Mouse (Mus musculus): ENCODE data around the gene Trpm8. TPM values are rescaled to one million over a fixed set of nuclear protein-coding genes. Genes with fewer than 3 reads are reported as not detected.

Gene Trpm8
- polyA plus RNA-seq, 1 experiment from 2014 or later: not detected

- H3K9ac ChIP-seq: no peak overlapping the region
- H3K4me1 ChIP-seq: no peaks in the 10 kb centered on the region
- no peak overlapping the region for H3K4me3 ChIP-seq
- H3K4me2 ChIP-seq (replicated peaks): no peak overlapping the region
- no peak overlapping the region for H3K27ac ChIP-seq
- ATAC-seq (ENCODE audit: insufficient number of reproducible peaks, insufficient read depth, low FRiP score, low TSS enrichment): no peak
- 0 out of 2 replicates have a peak, but pooled peaks cover 11% of the 10 kb centered on the region for H3K9me3 ChIP-seq
- no peaks in the 10 kb centered on the region for H3K27me3 ChIP-seq
- H3K36me3 ChIP-seq: peaks cover 87% of the 10 kb centered on the region
- WGBS: 88% methylated on average over 12 of the region's 12 CpGs
Measured at GRCm38 (mm10) chr1:88269539-88270309, 7.7 kb upstream of the Trpm8 start.

GRCm38 (mm10) chr1:88272851-88273250, 4.6 kb upstream of the Trpm8 start:
- H3K4me1 ChIP-seq: peaks cover 13% of the 10 kb centered on the region
- no peak overlapping the region for H3K9ac ChIP-seq
- peaks cover 67% of the 10 kb centered on the region for H3K36me3 ChIP-seq
- ATAC-seq (ENCODE audit: insufficient number of reproducible peaks, insufficient read depth, low FRiP score, low TSS enrichment): no peak
- no peaks in the 10 kb centered on the region for H3K27me3 ChIP-seq
- no peak overlapping the region for H3K4me3 ChIP-seq
- WGBS: 61% methylated on average over 4 of the region's 4 CpGs
- H3K4me2 ChIP-seq (replicated peaks): no peak overlapping the region
- no peaks in the 10 kb centered on the region for H3K9me3 ChIP-seq
- no peak overlapping the region for H3K27ac ChIP-seq

GRCm38 (mm10) chr1:88273326-88273725, 4.1 kb upstream of the Trpm8 start:
- Histone ChIP-seq H3K36me3 (peaks cover 62% of the 10 kb centered on the region), H3K4me1 (peaks cover 13% of the 10 kb centered on the region), H3K27ac (no peak overlapping the region), H3K9ac (no peak overlapping the region), H3K4me2 (replicated peaks) (no peak overlapping the region), H3K4me3 (no peak overlapping the region), H3K9me3 (no peaks in the 10 kb centered on the region), H3K27me3 (no peaks in the 10 kb centered on the region)
- no peak for ATAC-seq (ENCODE audit: insufficient number of reproducible peaks, insufficient read depth, low FRiP score, low TSS enrichment)
- WGBS: 94% methylated on average over 3 of the region's 3 CpGs

GRCm38 (mm10) chr1:88273832-88274231, 3.6 kb upstream of the Trpm8 start:
- Histone ChIP-seq H3K9ac (no peak overlapping the region), H3K4me1 (peaks cover 13% of the 10 kb centered on the region), H3K9me3 (no peaks in the 10 kb centered on the region), H3K27me3 (no peaks in the 10 kb centered on the region), H3K4me2 (replicated peaks) (no peak overlapping the region), H3K4me3 (no peak overlapping the region), H3K36me3 (peaks cover 57% of the 10 kb centered on the region), H3K27ac (no peak overlapping the region)
- no peak for ATAC-seq (ENCODE audit: insufficient number of reproducible peaks, insufficient read depth, low FRiP score, low TSS enrichment)
- WGBS: 84% methylated on average over 4 of the region's 4 CpGs

- Histone ChIP-seq H3K4me1 (peaks cover 13% of the 10 kb centered on the region), H3K9me3 (no peaks in the 10 kb centered on the region), H3K4me2 (replicated peaks) (no peak overlapping the region), H3K27me3 (no peaks in the 10 kb centered on the region), H3K27ac (no peak overlapping the region), H3K4me3 (no peak overlapping the region), H3K36me3 (peaks cover 50% of the 10 kb centered on the region), H3K9ac (no peak overlapping the region)
- no peak for ATAC-seq (ENCODE audit: insufficient number of reproducible peaks, insufficient read depth, low FRiP score, low TSS enrichment)
- 72% methylated on average over 11 of the region's 11 CpGs for WGBS
Measured at GRCm38 (mm10) chr1:88274371-88275077, 2.9 kb upstream of the Trpm8 start.

- Histone ChIP-seq H3K27me3 (no peaks in the 10 kb centered on the region), H3K4me3 (no peak overlapping the region)
- no peak for ATAC-seq (ENCODE audit: insufficient number of reproducible peaks, insufficient read depth, low FRiP score, low TSS enrichment)
Measured at GRCm38 (mm10) chr1:88275078-88275680, 2.3 kb upstream of the Trpm8 start.

GRCm38 (mm10) chr1:88275698-88276523, 1.6 kb upstream of the Trpm8 start:
- WGBS: 65% methylated on average over 13 of the region's 13 CpGs
- Histone ChIP-seq H3K9ac (peak overlapping the region; percentile 74), H3K9me3 (no peaks in the 10 kb centered on the region), H3K4me3 (peak overlapping the region; percentile 58), H3K4me1 (peaks cover 13% of the 10 kb centered on the region), H3K36me3 (peaks cover 44% of the 10 kb centered on the region), H3K27me3 (no peaks in the 10 kb centered on the region), H3K27ac (no peak overlapping the region), H3K4me2 (replicated peaks) (peak overlapping the region; percentile 62)
- no peak for ATAC-seq (ENCODE audit: insufficient number of reproducible peaks, insufficient read depth, low FRiP score, low TSS enrichment)

More at GRCm38 (mm10) chr1:88275078-88275680, 2.3 kb upstream of the Trpm8 start:
- 67% methylated on average over 13 of the region's 13 CpGs for WGBS
- Histone ChIP-seq H3K36me3 (peaks cover 44% of the 10 kb centered on the region), H3K9me3 (no peaks in the 10 kb centered on the region), H3K4me1 (peaks cover 13% of the 10 kb centered on the region), H3K4me2 (replicated peaks) (peak overlapping the region; percentile 62; the same call in 1 of the 2 replicates), H3K9ac (peak overlapping the region; percentile 74; the same call in 1 of the 2 replicates), H3K27ac (no peak overlapping the region)

GRCm38 (mm10) chr1:88276524-88277097, 850 bp upstream of the Trpm8 start:
- H3K4me3 ChIP-seq: peak overlapping the region; percentile 58
- peaks cover 40% of the 10 kb centered on the region for H3K36me3 ChIP-seq
- H3K27ac ChIP-seq: peak overlapping the region; percentile 82
- no peaks in the 10 kb centered on the region for H3K27me3 ChIP-seq
- peak; percentile 23 for ATAC-seq (ENCODE audit: insufficient number of reproducible peaks, insufficient read depth, low FRiP score, low TSS enrichment)
- peaks cover 13% of the 10 kb centered on the region for H3K4me1 ChIP-seq
- 30% methylated on average over 10 of the region's 10 CpGs for WGBS
- H3K9me3 ChIP-seq: no peaks in the 10 kb centered on the region; the same call in 1 of the 2 replicates
- peak overlapping the region; percentile 62 for H3K4me2 ChIP-seq (replicated peaks)
- peak overlapping the region; percentile 74 for H3K9ac ChIP-seq

- ATAC-seq (ENCODE audit: insufficient number of reproducible peaks, insufficient read depth, low FRiP score, low TSS enrichment): 0 out of 2 replicates have a peak, but pooled peaks have one; percentile 0
- peaks cover 13% of the 10 kb centered on the region for H3K4me1 ChIP-seq
- H3K9me3 ChIP-seq: peaks cover 8% of the 10 kb centered on the region; the same call in 1 of the 2 replicates
- H3K27me3 ChIP-seq: no peaks in the 10 kb centered on the region
- peak overlapping the region; percentile 62 for H3K4me2 ChIP-seq (replicated peaks)
- H3K4me3 ChIP-seq: peak overlapping the region; percentile 58
- H3K36me3 ChIP-seq: peaks cover 28% of the 10 kb centered on the region
- H3K9ac ChIP-seq: peak overlapping the region; percentile 74
- 69% methylated on average over 18 of the region's 18 CpGs for WGBS
- 0 out of 2 replicates have a peak overlapping the region, but pooled peaks have one; percentile 82 for H3K27ac ChIP-seq
Measured at GRCm38 (mm10) chr1:88277818-88278511, 504 bp downstream of the Trpm8 start.

- WGBS: 66% methylated on average over 9 of the region's 9 CpGs
- no peak for ATAC-seq (ENCODE audit: insufficient number of reproducible peaks, insufficient read depth, low FRiP score, low TSS enrichment)
- Histone ChIP-seq H3K9ac (no peak overlapping the region), H3K36me3 (peaks cover 14% of the 10 kb centered on the region), H3K9me3 (peaks cover 22% of the 10 kb centered on the region), H3K4me1 (peaks cover 13% of the 10 kb centered on the region), H3K27ac (no peak overlapping the region), H3K4me2 (replicated peaks) (no peak overlapping the region), H3K4me3 (no peak overlapping the region), H3K27me3 (no peaks in the 10 kb centered on the region)
Measured at GRCm38 (mm10) chr1:88279111-88280005, 1.9 kb downstream of the Trpm8 start.

Measured in embryonic facial prominence, embryonic 12.5 days (tissue).